Mouse (Mus musculus) lung, adult 2 months (tissue): Measurements from ENCODE around the gene Utf1.

ENCODE experiments used
- CTCF ChIP-seq: fragments of 200-500 bp; IDR thresholded peaks from 2 replicates; pipeline ENCODE4 v1.5.1; 2011; ENCODE audit warnings: mild to moderate bottlenecking, low read length, control low read depth; ENCODE audit not compliant: insufficient read depth
- POLR2A ChIP-seq: fragments of 200-500 bp; IDR thresholded peaks from 2 replicates; pipeline ENCODE4 v1.6.1; 2011; ENCODE audit warnings: low read depth, mild to moderate bottlenecking, control low read depth, low read length, borderline replicate concordance; ENCODE audit errors: extremely low read depth

GRCm38 (mm10) chr7:139956658-139957057, 13.1 kb downstream of the Utf1 start:
- TF ChIP-seq CTCF (no peak), POLR2A (no peak)
